Mouse (Mus musculus): ENCODE results near the gene Cfap44.

Cfap44 gene

GRCm38 (mm10) chr16:44494441-44495108 is 100.0 kb downstream of the Cfap44 start:
- DNase-seq (ENCODE audit: low spot score), result no peak

GRCm38 (mm10) chr16:44496971-44497464 is 102.4 kb downstream of the Cfap44 start:
- DNase-seq (ENCODE audit: low spot score), result no peak

GRCm38 (mm10) chr16:44498447-44498846 is 103.9 kb downstream of the Cfap44 start:
- no peak for DNase-seq (ENCODE audit: low spot score)

GRCm38 (mm10) chr16:44501783-44502182 is 107.2 kb downstream of the Cfap44 start:
- DNase-seq (ENCODE audit: low spot score), result no peak

- DNase-seq (ENCODE audit: low spot score), result peak; percentile 30
Measured at GRCm38 (mm10) chr16:44502325-44502724, 107.7 kb downstream of the Cfap44 start.

- DNase-seq (ENCODE audit: low spot score), result no peak
Measured at GRCm38 (mm10) chr16:44502895-44503575, 108.4 kb downstream of the Cfap44 start.

GRCm38 (mm10) chr16:44505243-44505642 is 110.6 kb downstream of the Cfap44 start:
- no peak for DNase-seq (ENCODE audit: low spot score)

- no peak for DNase-seq (ENCODE audit: low spot score)
Measured at GRCm38 (mm10) chr16:44507027-44507929, 112.7 kb downstream of the Cfap44 start.

GRCm38 (mm10) chr16:44508025-44508424 is 113.4 kb downstream of the Cfap44 start:
- DNase-seq (ENCODE audit: low spot score), result no peak

GRCm38 (mm10) chr16:44508772-44509171 is 114.2 kb downstream of the Cfap44 start:
- DNase-seq (ENCODE audit: low spot score), result no peak

- DNase-seq (ENCODE audit: low spot score), result no peak
Measured at GRCm38 (mm10) chr16:44509458-44510344, 115.1 kb downstream of the Cfap44 start.

- DNase-seq (ENCODE audit: low spot score), result no peak
Measured at GRCm38 (mm10) chr16:44510521-44511213, 116.1 kb downstream of the Cfap44 start.

- no peak for DNase-seq (ENCODE audit: low spot score)
Measured at GRCm38 (mm10) chr16:44516498-44516897, 121.9 kb downstream of the Cfap44 start.

- DNase-seq (ENCODE audit: low spot score), result no peak
Measured at GRCm38 (mm10) chr16:44523595-44523994, 129.0 kb downstream of the Cfap44 start.

GRCm38 (mm10) chr16:44526044-44526443 is 131.4 kb downstream of the Cfap44 start:
- no peak for DNase-seq (ENCODE audit: low spot score)

GRCm38 (mm10) chr16:44526689-44527088 is 132.1 kb downstream of the Cfap44 start:
- DNase-seq (ENCODE audit: low spot score), result no peak

GRCm38 (mm10) chr16:44527218-44527905 is 132.8 kb downstream of the Cfap44 start:
- DNase-seq (ENCODE audit: low spot score), result no peak

GRCm38 (mm10) chr16:44528955-44529354 is 134.4 kb downstream of the Cfap44 start:
- no peak for DNase-seq (ENCODE audit: low spot score)

- DNase-seq (ENCODE audit: low spot score), result no peak
Measured at GRCm38 (mm10) chr16:44529691-44530090, 135.1 kb downstream of the Cfap44 start.

GRCm38 (mm10) chr16:44530191-44530590 is 135.6 kb downstream of the Cfap44 start:
- DNase-seq (ENCODE audit: low spot score), result no peak

Data from urinary bladder, postnatal 14 days (tissue).